Mouse (Mus musculus): ENCODE measurements around the gene Slc30a10. TPM values are rescaled to one million over a fixed set of nuclear protein-coding genes. Genes with fewer than 3 reads are reported as not detected.

Slc30a10 gene
- polyA plus RNA-seq, 1 experiment from 2014 or later = 2.6 TPM

DNA sequence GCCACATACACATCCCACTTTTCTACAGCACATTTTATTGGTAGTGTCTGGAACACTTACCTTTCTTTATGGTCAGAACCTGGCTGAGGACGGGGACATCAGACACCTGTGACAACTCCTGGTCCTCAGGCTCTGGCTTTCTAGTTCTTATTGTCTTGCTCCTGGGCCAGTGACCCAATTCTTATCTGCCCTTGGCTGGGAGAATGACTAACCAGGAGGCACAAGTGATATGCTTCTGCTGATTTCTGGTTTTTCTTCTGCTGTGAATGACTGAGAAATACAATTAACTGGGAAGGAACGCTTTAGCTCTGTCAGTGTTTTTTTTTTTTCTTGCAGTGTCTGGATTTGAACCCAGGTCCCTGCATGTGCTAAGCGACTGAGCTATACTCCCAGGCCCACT is 3.2 kb upstream of the Slc30a10 start:
- ATAC-seq (replicated peaks; ENCODE audit: low FRiP score) (no peak), DNase-seq (ENCODE audit: low spot score) (no peak)
- H3K4me2 ChIP-seq (ENCODE audit: low read depth, low read length, severe bottlenecking) = no peak overlapping the region
- no peak overlapping the region for H3K9ac ChIP-seq (ENCODE audit: low read length)
- no peaks in the 10 kb centered on the region for H3K36me3 ChIP-seq (ENCODE audit: control insufficient read depth, insufficient read depth, low read length)
- H3K9me3 ChIP-seq (ENCODE audit: control insufficient read depth, low read length) = no peaks in the 10 kb centered on the region
- 86% methylated on average over 3 of the region's 3 CpGs for WGBS
- H3K4me3 ChIP-seq (ENCODE audit: low read depth, low read length) = no peak overlapping the region
- 0 out of 2 replicates have a peak, but pooled peaks cover 5% of the 10 kb centered on the region for H3K4me1 ChIP-seq (replicated peaks; ENCODE audit: control insufficient read depth, insufficient read depth, low read length)
- no peak overlapping the region for H3K27ac ChIP-seq (ENCODE audit: low read depth, low read length)
- H3K27me3 ChIP-seq (ENCODE audit: control insufficient read depth, insufficient read depth, low read length) = peaks cover 18% of the 10 kb centered on the region

GRCm38 (mm10) chr1:185452461-185452860 is 2.2 kb upstream of the Slc30a10 start:
- peaks cover 18% of the 10 kb centered on the region for H3K27me3 ChIP-seq (ENCODE audit: control insufficient read depth, insufficient read depth, low read length)
- no peak for DNase-seq (ENCODE audit: low spot score)
- no peak overlapping the region for H3K4me2 ChIP-seq (ENCODE audit: low read depth, low read length, severe bottlenecking)
- 0 out of 2 replicates have a peak, but pooled peaks cover 5% of the 10 kb centered on the region for H3K4me1 ChIP-seq (replicated peaks; ENCODE audit: control insufficient read depth, insufficient read depth, low read length)
- no peak for ATAC-seq (replicated peaks; ENCODE audit: low FRiP score)
- H3K4me3 ChIP-seq (ENCODE audit: low read depth, low read length) = no peak overlapping the region
- H3K9ac ChIP-seq (ENCODE audit: low read length) = no peak overlapping the region
- no peaks in the 10 kb centered on the region for H3K36me3 ChIP-seq (ENCODE audit: control insufficient read depth, insufficient read depth, low read length)
- H3K9me3 ChIP-seq (ENCODE audit: control insufficient read depth, low read length) = no peaks in the 10 kb centered on the region
- H3K27ac ChIP-seq (ENCODE audit: low read depth, low read length) = no peak overlapping the region
- 88% methylated on average over 6 of the region's 6 CpGs for WGBS

DNA sequence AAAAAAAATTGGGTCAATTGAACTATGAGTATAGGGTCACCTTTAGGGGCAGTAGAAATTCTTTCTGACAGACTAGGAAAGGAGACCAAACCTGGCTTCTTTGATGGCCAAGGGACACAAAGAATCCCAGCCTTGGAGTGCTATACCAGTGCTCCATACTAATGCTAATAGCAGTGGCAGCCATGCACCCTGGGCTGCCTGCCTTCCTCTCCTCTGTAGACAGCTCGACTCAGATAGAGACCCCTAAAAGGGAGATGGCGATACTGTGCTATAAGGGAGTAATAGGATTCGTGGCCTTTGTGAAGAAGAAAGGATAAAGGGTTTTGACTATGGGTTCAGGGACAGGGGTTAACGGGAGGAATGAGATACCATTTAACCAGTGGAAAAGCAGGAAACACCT is 504 bp upstream of the Slc30a10 start:
- H3K4me1 ChIP-seq (replicated peaks; ENCODE audit: control insufficient read depth, insufficient read depth, low read length) = 0 out of 2 replicates have a peak, but pooled peaks cover 5% of the 10 kb centered on the region
- DNase-seq (ENCODE audit: low spot score) (no peak), ATAC-seq (replicated peaks; ENCODE audit: low FRiP score) (peak; percentile 19; the same call in 1 of the 2 replicates)
- H3K4me2 ChIP-seq (ENCODE audit: low read depth, low read length, severe bottlenecking) = peak overlapping the region; percentile 99
- H3K4me3 ChIP-seq (ENCODE audit: low read depth, low read length) = peak overlapping the region; percentile 56
- no peaks in the 10 kb centered on the region for H3K9me3 ChIP-seq (ENCODE audit: control insufficient read depth, low read length)
- H3K27ac ChIP-seq (ENCODE audit: low read depth, low read length) = no peak overlapping the region
- H3K36me3 ChIP-seq (ENCODE audit: control insufficient read depth, insufficient read depth, low read length) = no peaks in the 10 kb centered on the region
- 42% methylated on average over 4 of the region's 4 CpGs for WGBS
- no peak overlapping the region for H3K9ac ChIP-seq (ENCODE audit: low read length)
- H3K27me3 ChIP-seq (ENCODE audit: control insufficient read depth, insufficient read depth, low read length) = peaks cover 18% of the 10 kb centered on the region

GRCm38 (mm10) chr1:185454955-185455701 is 480 bp downstream of the Slc30a10 start:
- peak overlapping the region; percentile 99 for H3K4me2 ChIP-seq (ENCODE audit: low read depth, low read length, severe bottlenecking)
- H3K9me3 ChIP-seq (ENCODE audit: control insufficient read depth, low read length) = no peaks in the 10 kb centered on the region
- H3K4me3 ChIP-seq (ENCODE audit: low read depth, low read length) = peak overlapping the region; percentile 56
- H3K4me1 ChIP-seq (replicated peaks; ENCODE audit: control insufficient read depth, insufficient read depth, low read length) = 0 out of 2 replicates have a peak, but pooled peaks cover 5% of the 10 kb centered on the region
- H3K27me3 ChIP-seq (ENCODE audit: control insufficient read depth, insufficient read depth, low read length) = peaks cover 18% of the 10 kb centered on the region
- under 1% methylated on average over 70 of the region's 71 CpGs for WGBS
- no peaks in the 10 kb centered on the region for H3K36me3 ChIP-seq (ENCODE audit: control insufficient read depth, insufficient read depth, low read length)
- H3K27ac ChIP-seq (ENCODE audit: low read depth, low read length) = no peak overlapping the region
- H3K9ac ChIP-seq (ENCODE audit: low read length) = peak overlapping the region; percentile 63
- ATAC-seq (replicated peaks; ENCODE audit: low FRiP score) (peak; percentile 77), DNase-seq (ENCODE audit: low spot score) (peak; percentile 82)

DNA sequence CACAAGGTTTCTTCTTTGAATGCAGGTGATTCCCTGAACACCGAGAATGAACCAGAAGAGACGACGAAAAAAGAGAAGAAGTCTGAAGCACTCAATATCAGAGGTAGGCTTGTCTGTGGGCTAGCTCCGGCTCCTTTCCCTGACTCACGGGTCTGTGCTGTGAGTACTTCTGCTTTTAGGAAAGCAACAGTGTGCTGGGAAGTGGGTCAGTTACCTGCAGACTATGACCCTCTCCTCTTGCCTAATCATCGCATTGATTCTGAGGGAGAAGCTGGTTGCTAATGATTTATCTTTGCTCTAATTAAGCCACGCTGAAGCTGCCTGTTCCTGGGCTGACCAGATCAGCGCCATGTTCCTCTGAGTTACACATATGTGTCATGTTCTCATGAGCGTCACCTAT is 1.7 kb downstream of the Slc30a10 start:
- WGBS = 85% methylated on average over 9 of the region's 9 CpGs
- Histone ChIP-seq H3K27me3 (ENCODE audit: control insufficient read depth, insufficient read depth, low read length) (peaks cover 18% of the 10 kb centered on the region), H3K4me3 (ENCODE audit: low read depth, low read length) (no peak overlapping the region)

GRCm38 (mm10) chr1:185460096-185460495 is 5.4 kb downstream of the Slc30a10 start:
- H3K4me1 ChIP-seq (replicated peaks; ENCODE audit: control insufficient read depth, insufficient read depth, low read length) = 0 out of 2 replicates have a peak, but pooled peaks cover under 1% of the 10 kb centered on the region
- WGBS = 87% methylated on average over 5 of the region's 5 CpGs
- no peak overlapping the region for H3K9ac ChIP-seq (ENCODE audit: low read length)
- no peaks in the 10 kb centered on the region for H3K36me3 ChIP-seq (ENCODE audit: control insufficient read depth, insufficient read depth, low read length)
- no peak for DNase-seq (ENCODE audit: low spot score)
- no peak overlapping the region for H3K4me3 ChIP-seq (ENCODE audit: low read depth, low read length)
- H3K4me2 ChIP-seq (ENCODE audit: low read depth, low read length, severe bottlenecking) = no peak overlapping the region
- H3K27ac ChIP-seq (ENCODE audit: low read depth, low read length) = no peak overlapping the region
- H3K9me3 ChIP-seq (ENCODE audit: control insufficient read depth, low read length) = no peaks in the 10 kb centered on the region
- peaks cover 11% of the 10 kb centered on the region for H3K27me3 ChIP-seq (ENCODE audit: control insufficient read depth, insufficient read depth, low read length)
- no peak for ATAC-seq (replicated peaks; ENCODE audit: low FRiP score)

More for the DNA sequence above, 1.7 kb downstream of the Slc30a10 start:
- no peak for ATAC-seq (replicated peaks; ENCODE audit: low FRiP score)
- Histone ChIP-seq H3K4me2 (ENCODE audit: low read depth, low read length, severe bottlenecking) (no peak overlapping the region), H3K4me1 (replicated peaks; ENCODE audit: control insufficient read depth, insufficient read depth, low read length) (0 out of 2 replicates have a peak, but pooled peaks cover 5% of the 10 kb centered on the region), H3K9me3 (ENCODE audit: control insufficient read depth, low read length) (no peaks in the 10 kb centered on the region), H3K27ac (ENCODE audit: low read depth, low read length) (no peak overlapping the region), H3K36me3 (ENCODE audit: control insufficient read depth, insufficient read depth, low read length) (no peaks in the 10 kb centered on the region), H3K9ac (ENCODE audit: low read length) (no peak overlapping the region)
- DNase-seq (ENCODE audit: low spot score) = no peak

DNA sequence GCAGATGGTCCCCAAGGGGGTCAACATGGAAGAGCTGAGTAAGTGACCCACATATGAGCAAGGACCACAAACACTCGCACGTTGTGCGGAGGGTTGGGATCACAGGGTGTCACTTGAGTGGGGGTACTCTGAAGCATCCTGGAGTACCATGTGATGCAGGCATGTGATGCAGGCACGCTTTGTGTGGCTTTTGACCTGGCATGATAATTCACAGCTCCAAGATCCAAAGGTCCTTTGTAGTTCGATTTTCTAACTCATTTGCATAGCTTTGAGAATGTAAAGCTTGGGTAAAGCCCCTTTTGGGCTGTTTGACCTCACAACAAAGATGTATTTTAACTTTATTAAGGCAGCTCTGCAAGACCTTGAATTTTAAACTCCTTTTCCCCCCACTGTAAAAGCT is 8.2 kb downstream of the Slc30a10 start:
- Histone ChIP-seq H3K4me2 (ENCODE audit: low read depth, low read length, severe bottlenecking) (no peak overlapping the region), H3K36me3 (ENCODE audit: control insufficient read depth, insufficient read depth, low read length) (no peaks in the 10 kb centered on the region), H3K9me3 (ENCODE audit: control insufficient read depth, low read length) (no peaks in the 10 kb centered on the region), H3K9ac (ENCODE audit: low read length) (no peak overlapping the region), H3K27ac (ENCODE audit: low read depth, low read length) (no peak overlapping the region), H3K4me1 (replicated peaks; ENCODE audit: control insufficient read depth, insufficient read depth, low read length) (no peaks in the 10 kb centered on the region), H3K4me3 (ENCODE audit: low read depth, low read length) (no peak overlapping the region), H3K27me3 (ENCODE audit: control insufficient read depth, insufficient read depth, low read length) (no peaks in the 10 kb centered on the region)
- DNase-seq (ENCODE audit: low spot score) = no peak
- 85% methylated on average over 5 of the region's 5 CpGs for WGBS
- ATAC-seq (replicated peaks; ENCODE audit: low FRiP score) = no peak

DNA sequence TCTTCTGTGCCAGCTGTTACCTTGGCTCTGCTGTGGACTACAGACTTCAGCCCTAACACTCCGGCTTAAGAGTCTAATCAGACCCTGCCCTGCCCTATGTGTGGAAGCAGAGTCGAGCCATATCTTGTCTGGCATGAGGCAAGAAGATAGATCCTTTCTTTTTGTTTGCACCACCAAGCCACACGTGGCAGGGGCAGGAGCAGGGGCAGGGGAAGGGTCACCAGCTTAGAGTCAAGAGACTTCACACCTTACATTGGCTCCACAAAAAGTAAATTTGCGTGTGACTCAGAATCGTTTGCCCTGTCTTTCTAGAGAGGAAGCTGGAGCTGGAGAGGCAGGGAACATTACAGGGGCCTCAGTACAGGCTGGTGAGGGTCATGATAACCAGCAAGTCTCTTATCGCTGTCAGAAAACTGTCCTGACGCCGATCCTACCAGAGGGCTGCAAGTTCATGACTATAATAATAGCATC is 14.9 kb downstream of the Slc30a10 start:
- Histone ChIP-seq H3K27me3 (ENCODE audit: control insufficient read depth, insufficient read depth, low read length) (no peaks in the 10 kb centered on the region), H3K9ac (ENCODE audit: low read length) (no peak overlapping the region), H3K36me3 (ENCODE audit: control insufficient read depth, insufficient read depth, low read length) (no peaks in the 10 kb centered on the region), H3K4me1 (replicated peaks; ENCODE audit: control insufficient read depth, insufficient read depth, low read length) (no peaks in the 10 kb centered on the region), H3K4me2 (ENCODE audit: low read depth, low read length, severe bottlenecking) (no peak overlapping the region), H3K4me3 (ENCODE audit: low read depth, low read length) (no peak overlapping the region), H3K27ac (ENCODE audit: low read depth, low read length) (peak overlapping the region; percentile 12; the same call in 1 of the 2 replicates), H3K9me3 (ENCODE audit: control insufficient read depth, low read length) (no peaks in the 10 kb centered on the region)
- DNase-seq (ENCODE audit: low spot score) (no peak), ATAC-seq (replicated peaks; ENCODE audit: low FRiP score) (no peak)
- WGBS = 80% methylated on average over 8 of the region's 8 CpGs

All from forebrain, embryonic 11.5 days (tissue).